Mouse (Mus musculus): ENCODE measurements around the gene Sec23b. TPM values are rescaled to one million over a fixed set of nuclear protein-coding genes. Genes with fewer than 3 reads are reported as not detected.

Gene Sec23b
- polyA plus RNA-seq, 1 experiment from 2014 or later = 80.6 TPM

Small RNA genes lying within 50 kb of the gene (microRNA-seq; reads per million reads assigned to microRNA genes)
- not detected for gene Gm24823

Other genes with a start within 250 kb of the Sec23b start
- 3.7 and 4.0 TPM in 2 replicates for gene Ovol2, start 224.1 kb upstream of the Sec23b start, polyA plus RNA-seq (2014; fragmentation: Nextera tagmentation; extraction: Ambion mirVana)
- gene Kat14, start 187.2 kb upstream of the Sec23b start, polyA plus RNA-seq (2014; fragmentation: Nextera tagmentation; extraction: Ambion mirVana) = 31.2 and 37.0 TPM in 2 replicates
- 0.93 and 4.0 TPM in 2 replicates for gene Pet117, start 187.2 kb upstream of the Sec23b start, polyA plus RNA-seq (2014; fragmentation: Nextera tagmentation; extraction: Ambion mirVana)
- gene Dzank1, start 28.8 kb upstream of the Sec23b start, polyA plus RNA-seq (2014; fragmentation: Nextera tagmentation; extraction: Ambion mirVana) = 3.1 and 3.4 TPM in 2 replicates
- 30.2 and 32.6 TPM in 2 replicates for gene Polr3f, start 28.5 kb upstream of the Sec23b start, polyA plus RNA-seq (2014; fragmentation: Nextera tagmentation; extraction: Ambion mirVana)
- 72.4 and 75.4 TPM in 2 replicates for gene Rbbp9, start 5.4 kb upstream of the Sec23b start, polyA plus RNA-seq (2014; fragmentation: Nextera tagmentation; extraction: Ambion mirVana)
- 38.5 and 39.1 TPM in 2 replicates for gene Smim26, start 37.8 kb downstream of the Sec23b start, polyA plus RNA-seq (2014; fragmentation: Nextera tagmentation; extraction: Ambion mirVana)
- 36.9 and 39.6 TPM in 2 replicates for gene Dtd1, start 43.7 kb downstream of the Sec23b start, polyA plus RNA-seq (2014; fragmentation: Nextera tagmentation; extraction: Ambion mirVana)